Mouse (Mus musculus) liver, embryonic 11.5 days (tissue): ENCODE data around the gene Kirrel3. TPM values are rescaled to one million over a fixed set of nuclear protein-coding genes. Genes with fewer than 3 reads are reported as not detected.

Experiments
- ATAC-seq: fragments of 200-750 bp; cut with Nextera tagmentation; replicated peaks from 2 replicates; pipeline ENCODE4 v1.8.0; 2017; ENCODE audit warnings: moderate number of reproducible peaks, mild to moderate bottlenecking, moderate TSS enrichment, moderate library complexity; ENCODE audit not compliant: low FRiP score
- DNase-seq: peaks from one replicate; pipeline ENCODE4 v3.0.0-alpha.2; 2017; ENCODE audit warnings: low spot score
- H3K27ac ChIP-seq: fragments of 300-500 bp; sonication (generic); 2 replicates; pipeline ENCODE4 v1.5.1; 2014; ENCODE audit warnings: mild to moderate bottlenecking, low read depth, low read length, control low read depth
- H3K27me3 ChIP-seq: fragments of 300-500 bp; sonication (generic); replicated peaks from 2 replicates; pipeline ENCODE4 v1.6.1; 2014; ENCODE audit warnings: low read length, mixed read lengths; ENCODE audit not compliant: control insufficient read depth, insufficient read depth
- H3K36me3 ChIP-seq: fragments of 300-500 bp; sonication (generic); 2 replicates; pipeline ENCODE4 v1.6.1; 2014; ENCODE audit warnings: mild to moderate bottlenecking, low read length, moderate library complexity, mixed read lengths; ENCODE audit not compliant: control insufficient read depth, insufficient read depth
- H3K4me1 ChIP-seq: fragments of 300-500 bp; sonication (generic); replicated peaks from 2 replicates; pipeline ENCODE4 v1.6.1; 2014; ENCODE audit warnings: low read length, mixed read lengths; ENCODE audit not compliant: control insufficient read depth, insufficient read depth
- H3K4me2 ChIP-seq: fragments of 300-500 bp; sonication (generic); 2 replicates; pipeline ENCODE4 v1.6.1; 2014; ENCODE audit warnings: mild to moderate bottlenecking, control low read depth, moderate library complexity
- H3K4me3 ChIP-seq: fragments of 300-500 bp; sonication (generic); 2 replicates; pipeline ENCODE4 v1.5.1; 2014; ENCODE audit warnings: low read depth, low read length, control low read depth
- H3K9ac ChIP-seq: fragments of 300-500 bp; sonication (generic); 2 replicates; pipeline ENCODE4 v1.6.1; 2014; ENCODE audit warnings: low read depth, low read length, control low read depth
- H3K9me3 ChIP-seq: fragments of 300-500 bp; sonication (generic); 2 replicates; pipeline ENCODE4 v1.6.1; 2016; ENCODE audit warnings: low read length, inconsistent platforms, mixed read lengths; ENCODE audit not compliant: control insufficient read depth
- WGBS: fragments of 180-500 bp; shearing (Covaris S2); extraction: QIAGEN DNeasy Blood & Tissue Kit; methylation state at CpG from one replicate; pipeline ENCODE4 v1.1.7; 2014; 5-methylcytosine and 5-hydroxymethylcytosine counted together
- polyA plus RNA-seq: library from polyadenylated mRNA; unstranded; fragments of >200 nt; fragmentation: Nextera tagmentation; extraction: Ambion mirVana; gene quantifications from 2 replicates; pipeline ENCODE4 v1.2.1, GENCODE M21; 2014

Kirrel3 gene
- polyA plus RNA-seq, 1 experiment from 2014 or later: 0.77 TPM

- ATAC-seq: no peak
- DNase-seq: no peak
- H3K36me3 ChIP-seq: no peaks in the 10 kb centered on the region
- no peaks in the 10 kb centered on the region for H3K27me3 ChIP-seq
- no peak overlapping the region for H3K9ac ChIP-seq
- no peaks in the 10 kb centered on the region for H3K4me1 ChIP-seq
- no peak overlapping the region for H3K4me2 ChIP-seq
- 62% methylated on average over 7 of the region's 7 CpGs for WGBS
- H3K27ac ChIP-seq: no peak overlapping the region
- no peaks in the 10 kb centered on the region for H3K9me3 ChIP-seq
- no peak overlapping the region for H3K4me3 ChIP-seq
Measured at GRCm38 (mm10) chr9:34766792-34767623, 281.3 kb downstream of the Kirrel3 start.

- no peak for DNase-seq
Measured at GRCm38 (mm10) chr9:34768961-34769360, 283.3 kb downstream of the Kirrel3 start.

GRCm38 (mm10) chr9:34770951-34771350 is 285.3 kb downstream of the Kirrel3 start:
- no peaks in the 10 kb centered on the region for H3K27me3 ChIP-seq
- no peak for ATAC-seq
- no peak overlapping the region for H3K4me3 ChIP-seq
- no peak overlapping the region for H3K9ac ChIP-seq
- no peak for DNase-seq
- no peaks in the 10 kb centered on the region for H3K36me3 ChIP-seq
- H3K4me1 ChIP-seq: no peaks in the 10 kb centered on the region
- 85% methylated on average over 4 of the region's 4 CpGs for WGBS
- no peak overlapping the region for H3K27ac ChIP-seq
- H3K9me3 ChIP-seq: no peaks in the 10 kb centered on the region
- H3K4me2 ChIP-seq: no peak overlapping the region

More at GRCm38 (mm10) chr9:34768961-34769360, 283.3 kb downstream of the Kirrel3 start:
- no peak overlapping the region for H3K4me3 ChIP-seq
- WGBS: 76% methylated on average over 2 of the region's 2 CpGs
- no peak overlapping the region for H3K27ac ChIP-seq
- H3K27me3 ChIP-seq: no peaks in the 10 kb centered on the region
- no peaks in the 10 kb centered on the region for H3K9me3 ChIP-seq
- H3K9ac ChIP-seq: no peak overlapping the region
- no peak for ATAC-seq
- no peaks in the 10 kb centered on the region for H3K4me1 ChIP-seq
- no peaks in the 10 kb centered on the region for H3K36me3 ChIP-seq
- H3K4me2 ChIP-seq: no peak overlapping the region

- no peaks in the 10 kb centered on the region for H3K27me3 ChIP-seq
- H3K4me1 ChIP-seq: no peaks in the 10 kb centered on the region
- H3K9ac ChIP-seq: no peak overlapping the region
- ATAC-seq (no peak), DNase-seq (no peak)
- no peaks in the 10 kb centered on the region for H3K9me3 ChIP-seq
- H3K4me3 ChIP-seq: no peak overlapping the region
- no peaks in the 10 kb centered on the region for H3K36me3 ChIP-seq
- H3K4me2 ChIP-seq: no peak overlapping the region
- no peak overlapping the region for H3K27ac ChIP-seq
Measured at GRCm38 (mm10) chr9:34771401-34771800, 285.7 kb downstream of the Kirrel3 start.

GRCm38 (mm10) chr9:34772022-34772437 is 286.3 kb downstream of the Kirrel3 start:
- Histone ChIP-seq H3K4me1 (no peaks in the 10 kb centered on the region), H3K27me3 (no peaks in the 10 kb centered on the region), H3K9ac (no peak overlapping the region), H3K27ac (no peak overlapping the region), H3K36me3 (no peaks in the 10 kb centered on the region), H3K9me3 (no peaks in the 10 kb centered on the region), H3K4me2 (no peak overlapping the region), H3K4me3 (no peak overlapping the region)
- DNase-seq (no peak), ATAC-seq (no peak)
- 87% methylated on average over 9 of the region's 9 CpGs for WGBS

GRCm38 (mm10) chr9:34781356-34781755 is 295.7 kb downstream of the Kirrel3 start:
- ATAC-seq (no peak), DNase-seq (no peak)
- Histone ChIP-seq H3K36me3 (no peaks in the 10 kb centered on the region), H3K9ac (no peak overlapping the region), H3K4me1 (no peaks in the 10 kb centered on the region), H3K4me2 (no peak overlapping the region), H3K27ac (no peak overlapping the region), H3K4me3 (no peak overlapping the region), H3K27me3 (no peaks in the 10 kb centered on the region), H3K9me3 (no peaks in the 10 kb centered on the region)
- 76% methylated on average over 3 of the region's 3 CpGs for WGBS

GRCm38 (mm10) chr9:34787915-34788314 is 302.2 kb downstream of the Kirrel3 start:
- Histone ChIP-seq H3K27ac (no peak overlapping the region), H3K4me1 (no peaks in the 10 kb centered on the region), H3K9ac (no peak overlapping the region), H3K4me2 (no peak overlapping the region), H3K4me3 (no peak overlapping the region), H3K27me3 (no peaks in the 10 kb centered on the region), H3K36me3 (no peaks in the 10 kb centered on the region), H3K9me3 (no peaks in the 10 kb centered on the region)
- DNase-seq (no peak), ATAC-seq (no peak)
- 51% methylated on average over 3 of the region's 3 CpGs for WGBS

GRCm38 (mm10) chr9:34795226-34795625 is 309.5 kb downstream of the Kirrel3 start:
- Histone ChIP-seq H3K4me2 (no peak overlapping the region), H3K36me3 (no peaks in the 10 kb centered on the region), H3K9me3 (no peaks in the 10 kb centered on the region), H3K27ac (no peak overlapping the region), H3K27me3 (no peaks in the 10 kb centered on the region), H3K9ac (no peak overlapping the region), H3K4me3 (no peak overlapping the region), H3K4me1 (no peaks in the 10 kb centered on the region)
- 51% methylated on average over 4 of the region's 4 CpGs for WGBS
- DNase-seq: no peak
- no peak for ATAC-seq

- H3K9ac ChIP-seq: no peak overlapping the region
- no peaks in the 10 kb centered on the region for H3K36me3 ChIP-seq
- WGBS: 47% methylated on average over 6 of the region's 6 CpGs
- ATAC-seq (no peak), DNase-seq (no peak)
- no peaks in the 10 kb centered on the region for H3K4me1 ChIP-seq
- H3K4me3 ChIP-seq: no peak overlapping the region
- no peaks in the 10 kb centered on the region for H3K9me3 ChIP-seq
- H3K27ac ChIP-seq: no peak overlapping the region
- no peak overlapping the region for H3K4me2 ChIP-seq
- H3K27me3 ChIP-seq: no peaks in the 10 kb centered on the region
Measured at GRCm38 (mm10) chr9:34797688-34798339, 312.1 kb downstream of the Kirrel3 start.
